Mouse (Mus musculus): ENCODE measurements around the gene Trnau1ap. TPM values are rescaled to one million over a fixed set of nuclear protein-coding genes. Genes with fewer than 3 reads are reported as not detected.

Trnau1ap gene
- total and polyA plus RNA-seq, 3 experiments: 22.8 to 40.2 (median 37.6) TPM

- Histone ChIP-seq H3K9me3 (replicated peaks) (no peaks in the 10 kb centered on the region), H3K27me3 (ENCODE audit: insufficient read depth, low read length) (no peaks in the 10 kb centered on the region), H3K36me3 (replicated peaks) (peaks cover 43% of the 10 kb centered on the region), H3K4me1 (ENCODE audit: insufficient read depth, low read depth, low read length) (peaks cover 70% of the 10 kb centered on the region), H3K4me3 (ENCODE audit: low read depth, low read length) (peak overlapping the region; percentile 89; the same call in 1 of the 2 replicates)
- DNase-seq (ENCODE audit: low spot score) (no peak), ATAC-seq (ENCODE audit: extremely low read depth, insufficient number of reproducible peaks, low FRiP score, poor library complexity, severe bottlenecking) (no peak)
- TF ChIP-seq POLR2AphosphoS5 (IDR thresholded peaks at IDR 0.05; ENCODE audit: insufficient replicate concordance, low read depth, low read length) (no peak), CTCF (IDR thresholded peaks at IDR 0.05; ENCODE audit: low read depth, low read length) (no peak), GATA1 (IDR thresholded peaks at IDR 0.05; ENCODE audit: borderline replicate concordance, low read length) (no peak), GATA2 (IDR thresholded peaks at IDR 0.05; ENCODE audit: borderline replicate concordance, low read depth, low read length) (no peak), TAL1 (conservative IDR thresholded peaks at IDR 0.05; ENCODE audit: low read depth, low read length) (no peak)
These were observed 16.5 kb upstream of the Trnau1ap start for GRCm38 (mm10) chr4:132345843-132346212.

- TF ChIP-seq GATA1 (IDR thresholded peaks at IDR 0.05; ENCODE audit: borderline replicate concordance, low read length) (no peak), GATA2 (IDR thresholded peaks at IDR 0.05; ENCODE audit: borderline replicate concordance, low read depth, low read length) (no peak), TAL1 (conservative IDR thresholded peaks at IDR 0.05; ENCODE audit: low read depth, low read length) (no peak), CTCF (IDR thresholded peaks at IDR 0.05; ENCODE audit: low read depth, low read length) (peak; percentile 96), POLR2AphosphoS5 (IDR thresholded peaks at IDR 0.05; ENCODE audit: insufficient replicate concordance, low read depth, low read length) (no peak)
- no peak for ATAC-seq (ENCODE audit: extremely low read depth, insufficient number of reproducible peaks, low FRiP score, poor library complexity, severe bottlenecking)
- H3K27me3 ChIP-seq (ENCODE audit: insufficient read depth, low read length): no peaks in the 10 kb centered on the region
- peaks cover 69% of the 10 kb centered on the region for H3K4me1 ChIP-seq (ENCODE audit: insufficient read depth, low read depth, low read length)
- H3K9me3 ChIP-seq (replicated peaks): no peaks in the 10 kb centered on the region
- H3K4me3 ChIP-seq (ENCODE audit: low read depth, low read length): peak overlapping the region; percentile 89
- peak; percentile 92 for DNase-seq (ENCODE audit: low spot score)
- H3K36me3 ChIP-seq (replicated peaks): peaks cover 44% of the 10 kb centered on the region
These were observed 16.0 kb upstream of the Trnau1ap start for GRCm38 (mm10) chr4:132345135-132345842.

GRCm38 (mm10) chr4:132344403-132345134, 15.2 kb upstream of the Trnau1ap start:
- peaks cover 51% of the 10 kb centered on the region for H3K36me3 ChIP-seq (replicated peaks)
- peaks cover 62% of the 10 kb centered on the region for H3K4me1 ChIP-seq (ENCODE audit: insufficient read depth, low read depth, low read length)
- H3K4me3 ChIP-seq (ENCODE audit: low read depth, low read length): peak overlapping the region; percentile 89
- peak; percentile 53 for DNase-seq (ENCODE audit: low spot score)
- no peaks in the 10 kb centered on the region for H3K9me3 ChIP-seq (replicated peaks)
- no peak for TF ChIP-seq GATA1 (IDR thresholded peaks at IDR 0.05; ENCODE audit: borderline replicate concordance, low read length)
- TF ChIP-seq GATA2 (IDR thresholded peaks at IDR 0.05; ENCODE audit: borderline replicate concordance, low read depth, low read length): no peak
- TF ChIP-seq CTCF (IDR thresholded peaks at IDR 0.05; ENCODE audit: low read depth, low read length): no peak
- no peak for TF ChIP-seq TAL1 (conservative IDR thresholded peaks at IDR 0.05; ENCODE audit: low read depth, low read length)
- TF ChIP-seq POLR2AphosphoS5 (IDR thresholded peaks at IDR 0.05; ENCODE audit: insufficient replicate concordance, low read depth, low read length): no peak
- no peaks in the 10 kb centered on the region for H3K27me3 ChIP-seq (ENCODE audit: insufficient read depth, low read length)
- ATAC-seq (ENCODE audit: extremely low read depth, insufficient number of reproducible peaks, low FRiP score, poor library complexity, severe bottlenecking): peak; percentile 29; the same call in 1 of the 2 replicates

- DNase-seq (ENCODE audit: low spot score): no peak
- H3K36me3 ChIP-seq (replicated peaks): peaks cover 75% of the 10 kb centered on the region
These were observed 12.1 kb upstream of the Trnau1ap start for GRCm38 (mm10) chr4:132341451-132341850.

GRCm38 (mm10) chr4:132338943-132339342, 9.6 kb upstream of the Trnau1ap start:
- TF ChIP-seq TAL1 (conservative IDR thresholded peaks at IDR 0.05; ENCODE audit: low read depth, low read length) (no peak), GATA2 (IDR thresholded peaks at IDR 0.05; ENCODE audit: borderline replicate concordance, low read depth, low read length) (no peak), CTCF (IDR thresholded peaks at IDR 0.05; ENCODE audit: low read depth, low read length) (no peak), POLR2AphosphoS5 (IDR thresholded peaks at IDR 0.05; ENCODE audit: insufficient replicate concordance, low read depth, low read length) (no peak), GATA1 (IDR thresholded peaks at IDR 0.05; ENCODE audit: borderline replicate concordance, low read length) (no peak)
- Histone ChIP-seq H3K9me3 (replicated peaks) (no peaks in the 10 kb centered on the region), H3K27me3 (ENCODE audit: insufficient read depth, low read length) (no peaks in the 10 kb centered on the region; the same call in 1 of the 2 replicates), H3K36me3 (replicated peaks) (peaks cover 95% of the 10 kb centered on the region), H3K4me3 (ENCODE audit: low read depth, low read length) (no peak overlapping the region), H3K4me1 (ENCODE audit: insufficient read depth, low read depth, low read length) (peaks cover 58% of the 10 kb centered on the region)
- no peak for DNase-seq (ENCODE audit: low spot score)
- ATAC-seq (ENCODE audit: extremely low read depth, insufficient number of reproducible peaks, low FRiP score, poor library complexity, severe bottlenecking): no peak

More at GRCm38 (mm10) chr4:132341451-132341850, 12.1 kb upstream of the Trnau1ap start:
- no peak for TF ChIP-seq POLR2AphosphoS5 (IDR thresholded peaks at IDR 0.05; ENCODE audit: insufficient replicate concordance, low read depth, low read length)
- TF ChIP-seq TAL1 (conservative IDR thresholded peaks at IDR 0.05; ENCODE audit: low read depth, low read length): no peak
- TF ChIP-seq CTCF (IDR thresholded peaks at IDR 0.05; ENCODE audit: low read depth, low read length): no peak
- no peak for TF ChIP-seq GATA2 (IDR thresholded peaks at IDR 0.05; ENCODE audit: borderline replicate concordance, low read depth, low read length)
- TF ChIP-seq GATA1 (IDR thresholded peaks at IDR 0.05; ENCODE audit: borderline replicate concordance, low read length): no peak
- no peaks in the 10 kb centered on the region; the same call in 1 of the 2 replicates for H3K27me3 ChIP-seq (ENCODE audit: insufficient read depth, low read length)
- H3K4me3 ChIP-seq (ENCODE audit: low read depth, low read length): no peak overlapping the region; the same call in 1 of the 2 replicates
- H3K9me3 ChIP-seq (replicated peaks): no peaks in the 10 kb centered on the region
- H3K4me1 ChIP-seq (ENCODE audit: insufficient read depth, low read depth, low read length): peaks cover 62% of the 10 kb centered on the region
- no peak for ATAC-seq (ENCODE audit: extremely low read depth, insufficient number of reproducible peaks, low FRiP score, poor library complexity, severe bottlenecking)

- DNase-seq (ENCODE audit: low spot score) (no peak), ATAC-seq (ENCODE audit: extremely low read depth, insufficient number of reproducible peaks, low FRiP score, poor library complexity, severe bottlenecking) (no peak)
- peaks cover 45% of the 10 kb centered on the region for H3K4me1 ChIP-seq (ENCODE audit: insufficient read depth, low read depth, low read length)
- no peaks in the 10 kb centered on the region for H3K9me3 ChIP-seq (replicated peaks)
- H3K36me3 ChIP-seq (replicated peaks): peaks cover 88% of the 10 kb centered on the region
- TF ChIP-seq CTCF (IDR thresholded peaks at IDR 0.05; ENCODE audit: low read depth, low read length) (no peak), POLR2AphosphoS5 (IDR thresholded peaks at IDR 0.05; ENCODE audit: insufficient replicate concordance, low read depth, low read length) (no peak), GATA2 (IDR thresholded peaks at IDR 0.05; ENCODE audit: borderline replicate concordance, low read depth, low read length) (no peak), TAL1 (conservative IDR thresholded peaks at IDR 0.05; ENCODE audit: low read depth, low read length) (no peak), GATA1 (IDR thresholded peaks at IDR 0.05; ENCODE audit: borderline replicate concordance, low read length) (no peak)
- H3K4me3 ChIP-seq (ENCODE audit: low read depth, low read length): no peak overlapping the region
- H3K27me3 ChIP-seq (ENCODE audit: insufficient read depth, low read length): no peaks in the 10 kb centered on the region
These were observed 3.5 kb upstream of the Trnau1ap start for GRCm38 (mm10) chr4:132332880-132333279.
